Mouse (Mus musculus): ENCODE results near the gene Alms1.
"Not testable (repeated sequence)": the region's sequence is repeated elsewhere in the genome, so short reads cannot be mapped to it uniquely, and the experiment has no call there.

GRCm38 (mm10) chr6:85709607-85710006, 122.3 kb downstream of the Alms1 start:
- not testable (repeated sequence) for TF ChIP-seq GATA1 (IDR thresholded peaks at IDR 0.05; ENCODE audit: low read depth, low read length); POLR2A (IDR thresholded peaks at IDR 0.05; ENCODE audit: control insufficient read depth in 1 of 2, insufficient read depth in 1 of 2, low read depth in 1 of 2, low read length in 2 of 2, poor library complexity in 1 of 2); SIN3A (IDR thresholded peaks at IDR 0.05; ENCODE audit: low read length); MEF2A (IDR thresholded peaks at IDR 0.05; ENCODE audit: extremely low read depth, insufficient replicate concordance, low read depth, low read length, poor library complexity, severe bottlenecking); ZNF384 (IDR thresholded peaks at IDR 0.05; ENCODE audit: low read depth, low read length); CTCF (IDR thresholded peaks at IDR 0.05 in 2 of 3, conservative IDR thresholded peaks at IDR 0.05 in 1 of 3; ENCODE audit: control insufficient read depth in 1 of 3, insufficient read depth in 1 of 3, low read depth in 2 of 3, low read length in 3 of 3, poor library complexity in 1 of 3, severe bottlenecking in 1 of 3); EP300 (IDR thresholded peaks at IDR 0.05; ENCODE audit: low read depth in 1 of 2, low read length in 2 of 2); JUND (IDR thresholded peaks at IDR 0.05; ENCODE audit: low read depth, low read length); ETS1 (IDR thresholded peaks at IDR 0.05; ENCODE audit: low read depth, low read length); TAL1 (IDR thresholded peaks at IDR 0.05; ENCODE audit: low read length); KAT2A (conservative IDR thresholded peaks at IDR 0.05; ENCODE audit: low read depth, low read length); RAD21 (IDR thresholded peaks at IDR 0.05; ENCODE audit: low read depth, low read length); ZMIZ1 (IDR thresholded peaks at IDR 0.05; ENCODE audit: low read depth, low read length); USF1 (IDR thresholded peaks at IDR 0.05; ENCODE audit: low read depth, low read length)
